ENCODE assay signal across 10 mouse cellular contexts in genomic region chr2:167142282-167142681, GRCm38 (mm10).
"Had no signal": no experiment of that assay in that cellular context is flagged by ENCODE, and none has a peak within 500 bp of the region (broad histone marks: within the 10 kb centered on the region; RNA-seq: fewer than 3 reads in every experiment).

No protein-coding gene starts in this region.

- H3K4me2 ChIP-seq: limb, embryonic 12.5 days; lung, embryonic 15.5 days; midbrain, embryonic 12.5 days; neural tube, embryonic 15.5 days had no signal

- H3K36me3 ChIP-seq: limb, embryonic 12.5 days; lung, embryonic 15.5 days; midbrain, embryonic 12.5 days; neural tube, embryonic 15.5 days had no signal

- H3K27ac ChIP-seq: limb, embryonic 12.5 days; lung, embryonic 15.5 days; midbrain, embryonic 12.5 days; neural tube, embryonic 15.5 days; stomach, postnatal 0 days had no signal

- H3K4me3 ChIP-seq: limb, embryonic 12.5 days; lung, embryonic 15.5 days; midbrain, embryonic 12.5 days; neural tube, embryonic 15.5 days had no signal

- H3K9me3 ChIP-seq: limb, embryonic 12.5 days; lung, embryonic 15.5 days; midbrain, embryonic 12.5 days; neural tube, embryonic 15.5 days had no signal

- ATAC-seq: inflammation-experienced regulatory T-cells, adult 6 months; intestine, postnatal 0 days had no signal

- H3K9ac ChIP-seq: limb, embryonic 12.5 days; lung, embryonic 15.5 days; midbrain, embryonic 12.5 days; neural tube, embryonic 15.5 days had no signal

- DNase-seq: kidney, adult 8-10 months; kidney, postnatal 25 days; lung, postnatal 14 days had no signal

- H3K27me3 ChIP-seq: midbrain, embryonic 12.5 days; neural tube, embryonic 15.5 days had no signal
